Mouse (Mus musculus) cortical plate, adult 2 months (tissue): Measurements from ENCODE around the gene Gm6583.

Source experiments
- CTCF ChIP-seq: fragments of 200-500 bp; IDR thresholded peaks from 2 replicates; pipeline ENCODE4 v1.5.1; 2011; ENCODE audit warnings: mild to moderate bottlenecking, control low read depth, low read length; ENCODE audit not compliant: insufficient read depth; ENCODE audit errors: extremely low read depth
- POLR2A ChIP-seq: fragments of 200-500 bp; IDR thresholded peaks from 2 replicates; pipeline ENCODE4 v1.6.1; 2011; ENCODE audit warnings: mild to moderate bottlenecking, low read length, control low read depth; ENCODE audit not compliant: insufficient read depth; ENCODE audit errors: extremely low read depth

DNA sequence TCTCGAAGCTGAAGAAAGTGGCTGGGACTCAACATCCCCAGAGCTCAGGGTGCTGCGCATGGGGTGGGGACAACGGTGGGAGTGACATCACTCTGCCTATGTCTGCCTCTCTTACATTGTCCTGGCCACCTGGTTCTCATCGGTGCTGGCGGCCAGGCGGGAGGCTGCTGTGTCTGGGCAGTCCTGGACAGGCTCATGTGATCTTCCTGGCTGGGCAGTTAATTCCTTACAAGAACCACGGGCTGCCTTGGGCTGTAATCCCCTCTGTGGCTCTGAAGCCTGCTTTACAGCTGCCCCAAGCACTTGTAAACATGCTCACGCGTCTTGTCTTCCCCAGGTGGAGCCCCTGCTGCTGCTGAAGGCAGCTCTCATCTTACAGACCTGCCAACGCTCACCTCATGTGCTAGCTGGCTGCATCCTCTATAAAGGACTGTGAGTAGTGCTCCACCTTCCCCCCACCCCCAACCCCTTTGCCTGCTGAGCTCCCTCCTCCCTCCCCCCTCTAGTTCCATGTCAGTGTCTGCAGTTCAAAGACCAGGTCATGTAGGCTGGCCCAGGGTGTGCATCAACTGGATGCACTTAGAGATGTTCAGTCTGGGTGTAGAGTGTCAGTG is 8.5 kb upstream of the Gm6583 start:
- no peak for TF ChIP-seq CTCF
- TF ChIP-seq POLR2A, result no peak
